Mouse (Mus musculus) bone marrow macrophage, adult 2 months (primary cell): ENCODE measurements around the gene Myo3b.

ENCODE experiments used
- CTCF ChIP-seq: IDR thresholded peaks from 2 replicates; pipeline ENCODE4 v1.5.1; 2012; ENCODE audit warnings: low read depth, mild to moderate bottlenecking, low read length, moderate library complexity
- POLR2A ChIP-seq: IDR thresholded peaks from 2 replicates; pipeline ENCODE4 v1.6.1; 2012; ENCODE audit warnings: mild to moderate bottlenecking, low read depth, low read length, borderline replicate concordance

GRCm38 (mm10) chr2:70406846-70407245 lies 367.9 kb downstream of the Myo3b start:
- TF ChIP-seq CTCF (no peak), POLR2A (no peak)
